Mouse (Mus musculus) hindbrain, postnatal 0 days (tissue): Measurements from ENCODE around the gene Asgr2. TPM values are rescaled to one million over a fixed set of nuclear protein-coding genes. Genes with fewer than 3 reads are reported as not detected.
A peak's percentile ranks its signal among the peaks of the same experiment; 100 is the strongest.

ENCODE experiments used
- ATAC-seq: fragments of 200-750 bp; cut with Nextera tagmentation; 2 replicates; pipeline ENCODE4 v1.8.0; 2017; ENCODE audit warnings: mild to moderate bottlenecking, moderate TSS enrichment, moderate library complexity
- DNase-seq: peaks from one replicate; pipeline ENCODE4 v3.0.0-alpha.2; 2015; ENCODE audit warnings: low spot score
- H3K27ac ChIP-seq: fragments of 300-500 bp; sonication (generic); 2 replicates; pipeline ENCODE4 v1.5.1; 2014; ENCODE audit warnings: mild to moderate bottlenecking
- H3K27me3 ChIP-seq: fragments of 300-500 bp; sonication (generic); 2 replicates; pipeline ENCODE4 v1.6.1; 2014; ENCODE audit warnings: low read length, mixed read lengths; ENCODE audit not compliant: insufficient read depth
- H3K36me3 ChIP-seq: fragments of 300-500 bp; sonication (generic); 2 replicates; pipeline ENCODE4 v1.6.1; 2014; ENCODE audit warnings: low read length, mixed read lengths; ENCODE audit not compliant: insufficient read depth
- H3K4me1 ChIP-seq: fragments of 300-500 bp; sonication (generic); 2 replicates; pipeline ENCODE4 v1.6.1; 2014; ENCODE audit warnings: antibody characterized with exemption, low read length, mixed read lengths; ENCODE audit not compliant: insufficient read depth
- H3K4me2 ChIP-seq: fragments of 300-500 bp; sonication (generic); 2 replicates; pipeline ENCODE4 v1.6.1; 2014; ENCODE audit warnings: low read depth, mild to moderate bottlenecking, low read length, moderate library complexity, mixed read lengths
- H3K4me3 ChIP-seq: fragments of 300-500 bp; sonication (generic); 2 replicates; pipeline ENCODE4 v1.5.1; 2014; ENCODE audit warnings: low read length
- H3K9ac ChIP-seq: fragments of 300-500 bp; sonication (generic); replicated peaks from 2 replicates; pipeline ENCODE4 v1.6.1; 2014; ENCODE audit warnings: mild to moderate bottlenecking, low read length, moderate library complexity, mixed read lengths
- H3K9me3 ChIP-seq: fragments of 300-500 bp; sonication (generic); 2 replicates; pipeline ENCODE4 v1.6.1; 2016; ENCODE audit warnings: low read length, mixed read lengths
- CTCF ChIP-seq: IDR thresholded peaks from 2 replicates; pipeline ENCODE4 v1.5.1; 2016; ENCODE audit warnings: antibody characterized with exemption, control low read depth, low read depth
- WGBS: fragments of 180-500 bp; shearing (Covaris S2); extraction: QIAGEN DNeasy Blood & Tissue Kit; methylation state at CpG from one replicate; pipeline ENCODE4 v1.1.7; 2014; 5-methylcytosine and 5-hydroxymethylcytosine counted together
- polyA plus RNA-seq: library from polyadenylated mRNA; unstranded; fragments of >200 nt; fragmentation: Nextera tagmentation; extraction: Ambion mirVana; gene quantifications from 2 replicates; pipeline ENCODE4 v1.2.1, GENCODE M21; 2015
- total RNA-seq: library from RNA; depleted of rRNA; stranded (reverse); fragments of >200 nt; gene quantifications from 2 replicates; pipeline ENCODE4 v1.2.3, GENCODE M21; 2014; rRNA removed

Gene Asgr2
- total and polyA plus RNA-seq, 2 experiments from 2014 or later, result not detected

DNA sequence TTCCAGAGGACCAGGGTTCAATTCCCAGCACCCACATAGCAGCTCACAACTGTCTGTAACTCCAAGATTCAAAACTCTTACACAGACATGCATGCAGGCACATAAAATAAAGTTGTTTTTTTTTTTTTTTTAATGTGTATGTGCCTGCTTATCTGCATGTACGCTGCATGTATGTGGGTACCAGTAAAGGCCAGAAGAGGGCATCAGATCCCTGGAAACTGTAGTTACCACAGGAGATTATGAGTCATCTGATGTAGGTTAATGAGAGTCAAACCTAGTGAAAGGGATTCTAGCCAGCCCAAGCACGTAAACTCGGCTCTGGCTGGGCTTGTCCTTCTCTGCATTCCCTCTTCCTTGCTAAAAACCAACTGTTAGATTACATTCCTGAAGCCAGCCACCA, 58.6 kb downstream of the Asgr2 start:
- H3K4me1 ChIP-seq, result no peaks in the 10 kb centered on the region
- H3K27ac ChIP-seq, result no peak overlapping the region
- no peaks in the 10 kb centered on the region for H3K27me3 ChIP-seq
- no peaks in the 10 kb centered on the region for H3K9me3 ChIP-seq
- no peaks in the 10 kb centered on the region for H3K36me3 ChIP-seq
- TF ChIP-seq CTCF, result peak; percentile 37
- no peak overlapping the region for H3K4me2 ChIP-seq
- H3K9ac ChIP-seq, result no peak overlapping the region
- ATAC-seq, result no peak
- no peak for DNase-seq
- WGBS, result 61% methylated on average over 3 of the region's 3 CpGs
- no peak overlapping the region for H3K4me3 ChIP-seq

Other genes starting within 250 kb of the Asgr2 start
- 24.7 and 26.3 TPM in 2 replicates for gene Plscr3, start 246.3 kb upstream of the Asgr2 start, total RNA-seq
- 32.2 and 33.4 TPM in 2 replicates for gene Plscr3, start 246.3 kb upstream of the Asgr2 start, polyA plus RNA-seq
- not detected in 2 replicates for gene Tnk1, start 233.9 kb upstream of the Asgr2 start, total RNA-seq
- 0.15 TPM in 1 of 2 replicates, not detected in the other for gene Tnk1, start 233.9 kb upstream of the Asgr2 start, polyA plus RNA-seq
- gene Tmem95, start 214.6 kb upstream of the Asgr2 start, total RNA-seq, result not detected in 2 replicates
- gene Tmem95, start 214.6 kb upstream of the Asgr2 start, polyA plus RNA-seq, result not detected in 2 replicates
- gene Kctd11, start 211.2 kb upstream of the Asgr2 start, total RNA-seq, result 1.7 and 2.0 TPM in 2 replicates
- 1.3 and 1.7 TPM in 2 replicates for gene Kctd11, start 211.2 kb upstream of the Asgr2 start, polyA plus RNA-seq
- gene Acap1, start 197.1 kb upstream of the Asgr2 start, total RNA-seq, result 1.5 TPM in 1 of 2 replicates, not detected in the other
- 0.20 and 0.21 TPM in 2 replicates for gene Acap1, start 197.1 kb upstream of the Asgr2 start, polyA plus RNA-seq
- 2.9 and 9.7 TPM in 2 replicates for gene 2810408A11Rik, start 191.7 kb upstream of the Asgr2 start, total RNA-seq
- gene 2810408A11Rik, start 191.7 kb upstream of the Asgr2 start, polyA plus RNA-seq, result 6.5 and 8.1 TPM in 2 replicates
- gene Neurl4, start 191.6 kb upstream of the Asgr2 start, total RNA-seq, result 95.1 and 118 TPM in 2 replicates
- gene Neurl4, start 191.6 kb upstream of the Asgr2 start, polyA plus RNA-seq, result 11.9 and 13.1 TPM in 2 replicates
- gene Gps2, start 178.8 kb upstream of the Asgr2 start, total RNA-seq, result 48.1 and 67.6 TPM in 2 replicates
- 60.8 and 65.9 TPM in 2 replicates for gene Gps2, start 178.8 kb upstream of the Asgr2 start, polyA plus RNA-seq
- gene Eif5a, start 170.7 kb upstream of the Asgr2 start, total RNA-seq, result 491 and 500 TPM in 2 replicates
- gene Eif5a, start 170.7 kb upstream of the Asgr2 start, polyA plus RNA-seq, result 1,157 and 1,160 TPM in 2 replicates
- 23.9 and 31.1 TPM in 2 replicates for gene Ybx2, start 156.8 kb upstream of the Asgr2 start, total RNA-seq
- 3.3 and 5.9 TPM in 2 replicates for gene Ybx2, start 156.8 kb upstream of the Asgr2 start, polyA plus RNA-seq
- gene Slc2a4, start 144.5 kb upstream of the Asgr2 start, total RNA-seq, result 9.5 and 12.8 TPM in 2 replicates
- gene Slc2a4, start 144.5 kb upstream of the Asgr2 start, polyA plus RNA-seq, result 6.1 and 6.5 TPM in 2 replicates
- not detected in 2 replicates for gene Cldn7, start 127.9 kb upstream of the Asgr2 start, total RNA-seq
- gene Cldn7, start 127.9 kb upstream of the Asgr2 start, polyA plus RNA-seq, result 0.18 and 0.19 TPM in 2 replicates
- 37.7 and 40.9 TPM in 2 replicates for gene Ctdnep1, start 111.5 kb upstream of the Asgr2 start, total RNA-seq
- 24.7 and 25.0 TPM in 2 replicates for gene Ctdnep1, start 111.5 kb upstream of the Asgr2 start, polyA plus RNA-seq
- 137 and 147 TPM in 2 replicates for gene Elp5, start 110.1 kb upstream of the Asgr2 start, total RNA-seq
- gene Elp5, start 110.1 kb upstream of the Asgr2 start, polyA plus RNA-seq, result 168 and 170 TPM in 2 replicates
- 175 and 209 TPM in 2 replicates for gene Gabarap, start 101.5 kb upstream of the Asgr2 start, total RNA-seq
- 548 and 563 TPM in 2 replicates for gene Gabarap, start 101.5 kb upstream of the Asgr2 start, polyA plus RNA-seq
- gene Phf23, start 96.9 kb upstream of the Asgr2 start, total RNA-seq, result 34.3 and 47.9 TPM in 2 replicates
- 44.0 and 46.0 TPM in 2 replicates for gene Phf23, start 96.9 kb upstream of the Asgr2 start, polyA plus RNA-seq
- gene Dvl2, start 92.0 kb upstream of the Asgr2 start, total RNA-seq, result 20.9 and 37.3 TPM in 2 replicates
- 18.1 and 19.3 TPM in 2 replicates for gene Dvl2, start 92.0 kb upstream of the Asgr2 start, polyA plus RNA-seq
- gene Acadvl, start 77.2 kb upstream of the Asgr2 start, total RNA-seq, result 44.4 and 47.2 TPM in 2 replicates
- 65.2 and 75.2 TPM in 2 replicates for gene Acadvl, start 77.2 kb upstream of the Asgr2 start, polyA plus RNA-seq
- 209 and 225 TPM in 2 replicates for gene Dlg4, start 75.7 kb upstream of the Asgr2 start, total RNA-seq
- 18.8 and 22.4 TPM in 2 replicates for gene Dlg4, start 75.7 kb upstream of the Asgr2 start, polyA plus RNA-seq
- gene Asgr1, start 38.6 kb upstream of the Asgr2 start, total RNA-seq, result 2.3 and 2.8 TPM in 2 replicates
- gene Asgr1, start 38.6 kb upstream of the Asgr2 start, polyA plus RNA-seq, result 3.7 TPM in 2 replicates
- not detected in 2 replicates for gene Mgl2, start 37.7 kb downstream of the Asgr2 start, total RNA-seq
- 1.1 and 1.6 TPM in 2 replicates for gene Mgl2, start 37.7 kb downstream of the Asgr2 start, polyA plus RNA-seq
- gene Clec10a, start 63.6 kb downstream of the Asgr2 start, total RNA-seq, result 1.7 TPM in 1 of 2 replicates, not detected in the other
- 1.3 and 1.6 TPM in 2 replicates for gene Clec10a, start 63.6 kb downstream of the Asgr2 start, polyA plus RNA-seq
- gene Slc16a11, start 120.1 kb downstream of the Asgr2 start, total RNA-seq, result 13.4 and 23.7 TPM in 2 replicates
- 12.9 and 14.3 TPM in 2 replicates for gene Slc16a11, start 120.1 kb downstream of the Asgr2 start, polyA plus RNA-seq
- gene Slc16a13, start 128.4 kb downstream of the Asgr2 start, total RNA-seq, result 15.3 and 17.2 TPM in 2 replicates
- 9.4 and 10.8 TPM in 2 replicates for gene Slc16a13, start 128.4 kb downstream of the Asgr2 start, polyA plus RNA-seq
- 4.9 and 5.0 TPM in 2 replicates for gene Bcl6b, start 137.2 kb downstream of the Asgr2 start, total RNA-seq
- gene Bcl6b, start 137.2 kb downstream of the Asgr2 start, polyA plus RNA-seq, result 2.4 and 2.7 TPM in 2 replicates
- 61.6 and 96.0 TPM in 2 replicates for gene 0610010K14Rik, start 145.3 kb downstream of the Asgr2 start, total RNA-seq
- gene 0610010K14Rik, start 145.3 kb downstream of the Asgr2 start, polyA plus RNA-seq, result 172 and 185 TPM in 2 replicates
- 1.9 and 2.8 TPM in 2 replicates for gene Gm21988, start 147.2 kb downstream of the Asgr2 start, total RNA-seq
- 14.2 and 15.2 TPM in 2 replicates for gene Gm21988, start 147.2 kb downstream of the Asgr2 start, polyA plus RNA-seq
- gene Rnasek, start 147.2 kb downstream of the Asgr2 start, total RNA-seq, result 85.4 and 88.6 TPM in 2 replicates
- gene Rnasek, start 147.2 kb downstream of the Asgr2 start, polyA plus RNA-seq, result 597 and 610 TPM in 2 replicates
- 0.16 and 0.36 TPM in 2 replicates for gene Alox12, start 162.7 kb downstream of the Asgr2 start, total RNA-seq
- gene Alox12, start 162.7 kb downstream of the Asgr2 start, polyA plus RNA-seq, result 0.32 and 0.49 TPM in 2 replicates
- gene Alox12e, start 230.0 kb downstream of the Asgr2 start, total RNA-seq, result not detected in 2 replicates
- gene Alox12e, start 230.0 kb downstream of the Asgr2 start, polyA plus RNA-seq, result 0.08 and 0.09 TPM in 2 replicates